Mouse (Mus musculus): Measurements from ENCODE around the gene Babam1.

DNA sequence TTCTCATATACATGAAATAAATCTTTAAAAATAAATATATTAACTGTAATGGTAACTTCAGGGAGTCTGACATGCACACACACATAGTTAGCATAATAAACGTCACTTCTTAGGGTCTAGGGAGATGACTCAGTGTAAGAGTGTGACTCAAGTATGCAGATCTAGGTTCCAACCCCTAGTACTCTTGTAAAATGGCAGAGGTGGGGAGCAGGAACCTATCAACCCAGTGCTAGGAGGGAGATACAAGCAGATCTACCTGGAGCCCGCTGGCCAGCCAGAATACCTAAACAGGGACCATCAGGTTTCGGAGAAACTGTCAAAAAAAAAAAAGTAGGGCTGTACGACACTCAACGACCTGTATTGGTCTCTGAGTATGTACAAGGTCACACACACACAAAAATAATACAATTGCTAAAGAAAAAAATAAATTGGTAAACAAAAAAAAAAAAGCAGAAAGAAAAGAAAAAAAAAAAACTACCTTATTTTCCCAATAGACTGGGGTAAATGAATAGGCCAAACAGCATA is 25.9 kb upstream of the Babam1 start:
- no peak for TF ChIP-seq CTCF (IDR thresholded peaks at IDR 0.05; ENCODE audit: low read depth, low read length)
- no peak for TF ChIP-seq POLR2A (IDR thresholded peaks at IDR 0.05; ENCODE audit: insufficient read depth, low read length)
